Mouse (Mus musculus) embryonic facial prominence, embryonic 11.5 days (tissue): ENCODE results near the gene Rnf207. TPM values are rescaled to one million over a fixed set of nuclear protein-coding genes. Genes with fewer than 3 reads are reported as not detected.
A peak's percentile ranks its signal among the peaks of the same experiment; 100 is the strongest.

Source experiments
- ATAC-seq: fragments of 200-750 bp; cut with Nextera tagmentation; replicated peaks from 2 replicates; pipeline ENCODE4 v1.8.0; 2017; ENCODE audit warnings: low read depth; ENCODE audit not compliant: insufficient number of reproducible peaks, low FRiP score, low TSS enrichment
- DNase-seq: peaks from one replicate; pipeline ENCODE4 v3.0.0-alpha.2; 2015; ENCODE audit warnings: low spot score
- H3K27ac ChIP-seq: fragments of 300-500 bp; sonication (generic); replicated peaks from 2 replicates; pipeline ENCODE4 v1.5.1; 2014; ENCODE audit warnings: mild to moderate bottlenecking, low read depth, low read length, control low read depth
- H3K27me3 ChIP-seq: fragments of 300-500 bp; sonication (generic); 2 replicates; pipeline ENCODE4 v1.6.1; 2014; ENCODE audit warnings: mild to moderate bottlenecking, low read length, moderate library complexity, mixed read lengths; ENCODE audit not compliant: control insufficient read depth, insufficient read depth
- H3K36me3 ChIP-seq: fragments of 300-500 bp; sonication (generic); replicated peaks from 2 replicates; pipeline ENCODE4 v1.6.1; 2014; ENCODE audit warnings: low read depth, mild to moderate bottlenecking, low read length, moderate library complexity, mixed read lengths; ENCODE audit not compliant: control insufficient read depth, insufficient read depth
- H3K4me1 ChIP-seq: fragments of 300-500 bp; sonication (generic); 2 replicates; pipeline ENCODE4 v1.6.1; 2014; ENCODE audit warnings: low read length, mixed read lengths; ENCODE audit not compliant: control insufficient read depth, insufficient read depth
- H3K4me2 ChIP-seq: fragments of 300-500 bp; sonication (generic); 2 replicates; pipeline ENCODE4 v1.6.1; 2014; ENCODE audit warnings: low read depth, mild to moderate bottlenecking, control low read depth, low read length, moderate library complexity
- H3K4me3 ChIP-seq: fragments of 300-500 bp; sonication (generic); 2 replicates; pipeline ENCODE4 v1.5.1; 2014; ENCODE audit warnings: low read depth, low read length, control low read depth
- H3K9ac ChIP-seq: fragments of 300-500 bp; sonication (generic); replicated peaks from 2 replicates; pipeline ENCODE4 v1.6.1; 2014; ENCODE audit warnings: mild to moderate bottlenecking, control low read depth, low read length
- H3K9me3 ChIP-seq: fragments of 300-500 bp; sonication (generic); replicated peaks from 2 replicates; pipeline ENCODE4 v1.6.1; 2016; ENCODE audit warnings: mild to moderate bottlenecking, low read length, inconsistent platforms, mixed read lengths; ENCODE audit not compliant: control insufficient read depth
- WGBS: fragments of 180-500 bp; shearing (Covaris S2); extraction: QIAGEN DNeasy Blood & Tissue Kit; methylation state at CpG from one replicate; pipeline ENCODE4 v1.1.7; 2014; 5-methylcytosine and 5-hydroxymethylcytosine counted together
- polyA plus RNA-seq: library from polyadenylated mRNA; unstranded; fragments of >200 nt; fragmentation: Nextera tagmentation; extraction: Ambion mirVana; gene quantifications from 2 replicates; pipeline ENCODE4 v1.2.1, GENCODE M21; 2014

The Rnf207 gene
- polyA plus RNA-seq, 1 experiment from 2014 or later = 0.41 TPM

DNA sequence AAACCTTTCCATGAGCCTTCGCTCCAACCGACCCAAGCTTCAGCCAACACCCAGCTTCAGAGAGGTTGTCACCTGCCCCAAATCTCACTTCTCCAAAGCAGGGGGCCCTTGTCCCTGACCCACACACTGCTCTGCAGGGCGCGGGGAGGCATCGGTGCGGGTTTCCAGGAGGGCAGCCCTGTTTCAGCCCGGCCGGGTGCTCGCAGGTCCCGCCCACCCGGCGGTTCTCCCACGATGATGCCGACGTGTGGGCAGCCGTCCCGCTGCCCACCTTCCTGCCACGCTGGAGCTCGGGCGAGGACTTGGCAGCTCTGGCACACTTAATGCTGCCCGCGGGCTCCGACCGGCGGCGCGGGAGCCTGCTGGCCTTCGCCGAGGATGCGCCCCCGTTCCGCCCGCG lies 36.1 kb downstream of the Rnf207 start:
- DNase-seq = no peak
- Histone ChIP-seq H3K27me3 (peaks cover 68% of the 10 kb centered on the region), H3K36me3 (no peaks in the 10 kb centered on the region), H3K9ac (no peak overlapping the region), H3K9me3 (no peaks in the 10 kb centered on the region), H3K4me1 (peaks cover 7% of the 10 kb centered on the region), H3K4me2 (peak overlapping the region; percentile 45), H3K27ac (no peak overlapping the region), H3K4me3 (peak overlapping the region; percentile 20)
- WGBS = 14% methylated on average over 34 of the region's 34 CpGs
- ATAC-seq = no peak

DNA sequence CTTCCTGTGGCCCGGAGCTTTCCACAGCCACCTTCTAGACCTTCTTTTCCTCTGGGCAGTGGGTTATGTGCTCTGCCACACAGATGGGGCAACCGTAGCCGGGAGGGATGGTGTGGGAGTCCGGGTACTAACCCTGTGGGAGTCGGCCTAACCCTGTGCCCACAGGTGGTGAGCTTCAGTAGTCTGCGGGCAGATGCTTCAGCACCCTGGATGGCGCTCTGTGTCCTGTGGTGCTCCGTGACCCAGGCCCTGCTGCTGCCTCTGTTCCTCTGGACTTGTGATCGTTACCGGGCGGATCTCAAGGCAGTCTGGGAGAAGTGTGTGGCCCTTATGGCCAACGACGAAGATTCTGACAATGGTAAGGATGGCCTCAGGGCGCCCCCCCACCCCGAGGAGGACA lies 37.2 kb downstream of the Rnf207 start:
- DNase-seq = no peak
- Histone ChIP-seq H3K9me3 (no peaks in the 10 kb centered on the region), H3K9ac (no peak overlapping the region), H3K27me3 (peaks cover 57% of the 10 kb centered on the region), H3K4me3 (no peak overlapping the region), H3K36me3 (no peaks in the 10 kb centered on the region), H3K27ac (no peak overlapping the region), H3K4me2 (no peak overlapping the region), H3K4me1 (peaks cover 7% of the 10 kb centered on the region)
- no peak for ATAC-seq
- 39% methylated on average over 15 of the region's 15 CpGs for WGBS

DNA sequence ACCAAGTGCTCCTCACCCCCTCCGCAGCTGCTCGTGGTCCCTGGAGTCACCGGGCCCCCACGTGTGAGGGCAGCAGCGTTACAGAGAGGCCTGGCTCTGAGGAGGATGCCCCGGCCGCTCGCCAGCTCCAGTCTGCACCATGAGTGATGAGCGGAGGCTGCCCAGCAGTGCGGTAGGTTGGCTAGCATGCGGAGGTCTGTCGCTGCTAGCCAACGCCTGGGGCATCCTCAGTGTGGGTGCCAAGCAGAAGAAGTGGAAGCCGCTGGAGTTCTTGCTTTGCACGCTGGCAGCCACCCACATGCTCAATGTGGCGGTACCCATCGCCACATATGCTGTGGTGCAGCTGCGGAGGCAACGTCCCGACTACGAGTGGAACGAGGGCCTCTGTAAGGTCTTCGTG lies 39.8 kb downstream of the Rnf207 start:
- Histone ChIP-seq H3K27ac (no peak overlapping the region), H3K4me3 (no peak overlapping the region), H3K36me3 (no peaks in the 10 kb centered on the region), H3K4me2 (no peak overlapping the region), H3K4me1 (peaks cover 14% of the 10 kb centered on the region), H3K27me3 (peaks cover 42% of the 10 kb centered on the region), H3K9me3 (no peaks in the 10 kb centered on the region), H3K9ac (no peak overlapping the region)
- WGBS = 89% methylated on average over 23 of the region's 23 CpGs
- ATAC-seq (no peak), DNase-seq (no peak)

DNA sequence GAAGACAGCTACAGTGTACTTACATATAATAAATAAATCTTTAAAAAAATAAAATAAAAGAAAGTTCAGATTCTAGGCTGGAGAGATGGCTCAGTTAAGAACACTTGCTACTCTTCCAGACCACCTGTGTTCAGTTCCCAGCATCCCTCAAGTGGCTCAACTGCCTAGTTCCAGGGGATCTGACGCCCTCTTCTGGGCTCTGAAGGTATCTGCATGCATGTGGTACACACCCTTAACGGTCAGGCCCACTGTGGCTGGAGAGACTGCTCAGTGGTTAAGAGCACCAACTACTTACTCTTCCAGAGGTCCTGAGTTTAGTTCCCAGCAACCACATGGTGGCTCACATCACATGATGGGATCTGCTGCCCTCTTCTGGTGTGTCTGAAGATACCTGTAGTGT lies 40.9 kb downstream of the Rnf207 start:
- H3K27ac ChIP-seq = no peak overlapping the region
- H3K9me3 ChIP-seq = no peaks in the 10 kb centered on the region
- WGBS = 69% methylated on average over 2 of the region's 2 CpGs
- H3K36me3 ChIP-seq = no peaks in the 10 kb centered on the region
- peaks cover 32% of the 10 kb centered on the region for H3K27me3 ChIP-seq
- no peak overlapping the region for H3K9ac ChIP-seq
- DNase-seq = no peak
- no peak overlapping the region for H3K4me3 ChIP-seq
- no peak for ATAC-seq
- H3K4me2 ChIP-seq = no peak overlapping the region
- H3K4me1 ChIP-seq = peaks cover 10% of the 10 kb centered on the region

DNA sequence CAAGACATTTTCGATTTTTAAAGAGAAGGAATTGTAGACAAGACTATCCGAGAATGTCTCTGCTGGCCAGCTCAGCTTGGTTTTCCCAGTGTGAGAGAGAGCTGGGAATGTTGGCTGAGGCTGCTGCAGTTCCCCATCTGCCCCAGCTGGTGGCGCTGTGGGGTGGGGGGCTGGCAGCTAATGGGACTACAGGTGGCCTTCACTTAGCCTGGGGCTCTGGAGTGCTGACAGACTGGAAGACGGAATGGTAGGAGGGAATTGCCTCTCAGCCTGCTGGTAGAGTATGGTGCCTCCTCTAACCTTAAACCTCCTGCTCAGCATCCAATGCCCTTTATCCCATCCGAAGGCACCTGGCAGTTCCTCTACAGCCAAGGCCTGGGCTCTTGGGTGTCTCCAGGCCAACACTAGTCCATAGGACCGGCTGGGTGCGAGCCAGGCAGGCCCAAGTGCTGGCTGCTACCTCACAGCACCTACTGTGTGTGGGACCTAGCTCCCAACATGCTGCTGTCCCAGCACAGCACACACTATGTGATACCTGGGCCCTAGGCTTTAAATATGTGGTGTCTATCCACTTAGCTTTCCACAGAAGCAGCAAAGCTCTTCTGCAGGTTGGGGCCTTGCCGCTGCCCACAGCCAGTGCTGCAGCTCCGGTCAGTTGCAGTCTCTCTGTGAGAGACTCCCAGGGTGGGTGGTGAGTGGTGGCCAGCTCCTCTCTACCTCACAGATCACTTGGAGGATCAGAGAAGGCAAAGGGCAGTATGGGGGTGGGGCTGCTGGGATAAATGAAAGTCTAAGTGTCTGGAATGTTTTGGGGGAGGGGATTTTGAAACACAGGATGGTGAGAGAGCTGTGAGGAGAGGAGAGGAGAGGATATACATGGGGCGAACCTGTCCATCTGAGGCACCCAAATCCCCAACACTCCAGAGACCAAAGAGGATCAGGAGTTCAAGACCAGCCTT lies 42.1 kb downstream of the Rnf207 start:
- Histone ChIP-seq H3K4me1 (peaks cover 13% of the 10 kb centered on the region), H3K4me3 (no peak overlapping the region), H3K4me2 (no peak overlapping the region), H3K27ac (no peak overlapping the region), H3K9me3 (no peaks in the 10 kb centered on the region), H3K9ac (no peak overlapping the region), H3K27me3 (peaks cover 20% of the 10 kb centered on the region), H3K36me3 (no peaks in the 10 kb centered on the region)
- no peak for DNase-seq
- ATAC-seq = no peak
- WGBS = 50% methylated on average over 10 of the region's 10 CpGs

GRCm38 (mm10) chr4:152274681-152275131 lies 44.1 kb downstream of the Rnf207 start:
- WGBS = under 1% methylated on average over 20 of the region's 20 CpGs
- H3K27me3 ChIP-seq = peaks cover 11% of the 10 kb centered on the region

GRCm38 (mm10) chr4:152273621-152274236 lies 45.1 kb downstream of the Rnf207 start, which contains the start of gene Gpr153:
Gpr153 (plus strand) TSS chr4:152274232.
- under 1% methylated on average over 38 of the region's 48 CpGs for WGBS
- peak; percentile 40 for ATAC-seq

More at GRCm38 (mm10) chr4:152274681-152275131, 44.1 kb downstream of the Rnf207 start:
- H3K9me3 ChIP-seq = no peaks in the 10 kb centered on the region
- H3K27ac ChIP-seq = no peak overlapping the region
- DNase-seq = peak; percentile 63
- peak overlapping the region; percentile 58 for H3K4me3 ChIP-seq
- peaks cover 13% of the 10 kb centered on the region for H3K4me1 ChIP-seq
- H3K9ac ChIP-seq = peak overlapping the region; percentile 76
- ATAC-seq = peak; percentile 2; the same call in 1 of the 2 replicates
- peak overlapping the region; percentile 99 for H3K4me2 ChIP-seq
- no peaks in the 10 kb centered on the region for H3K36me3 ChIP-seq

DNA sequence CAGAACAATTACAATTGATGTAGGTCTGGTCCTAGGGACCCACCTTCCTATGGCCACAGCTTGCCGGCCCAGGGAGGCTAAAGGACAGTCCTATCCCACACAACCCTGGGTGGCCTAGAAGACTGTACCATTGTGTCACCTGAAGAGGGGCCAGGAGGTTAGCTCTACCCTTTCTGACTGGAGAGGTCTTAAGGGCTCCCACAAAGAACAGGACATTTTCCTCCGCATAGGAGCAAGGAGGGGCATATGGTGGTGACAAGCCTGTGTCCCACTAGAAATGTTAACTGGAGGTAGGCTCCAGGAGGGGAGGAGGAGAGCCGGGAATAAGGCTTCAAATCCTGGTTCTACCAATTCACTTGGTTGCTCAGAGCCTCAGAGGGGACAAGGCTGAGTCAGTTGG lies 45.6 kb downstream of the Rnf207 start:
- H3K9me3 ChIP-seq = no peaks in the 10 kb centered on the region
- no peak for ATAC-seq
- no peaks in the 10 kb centered on the region for H3K36me3 ChIP-seq
- no peak for DNase-seq
- peaks cover 13% of the 10 kb centered on the region for H3K4me1 ChIP-seq
- 27% methylated on average over 3 of the region's 3 CpGs for WGBS
- H3K4me2 ChIP-seq = no peak overlapping the region; the same call in 1 of the 2 replicates
- no peak overlapping the region for H3K27ac ChIP-seq
- peaks cover 11% of the 10 kb centered on the region for H3K27me3 ChIP-seq
- H3K9ac ChIP-seq = no peak overlapping the region
- no peak overlapping the region for H3K4me3 ChIP-seq

More at GRCm38 (mm10) chr4:152273621-152274236, 45.1 kb downstream of the Rnf207 start, which contains the start of gene Gpr153:
- Histone ChIP-seq H3K4me2 (peak within 1 kb of the TSS; percentile 99), H3K9me3 (no peaks in the 10 kb centered on the region), H3K9ac (peak within 1 kb of the TSS; percentile 76), H3K27me3 (peaks cover 11% of the 10 kb centered on the region), H3K4me1 (peaks cover 13% of the 10 kb centered on the region), H3K4me3 (peak within 1 kb of the TSS; percentile 58), H3K36me3 (no peaks in the 10 kb centered on the region), H3K27ac (peak within 1 kb of the TSS; percentile 35)
- peak; percentile 63 for DNase-seq
